Mouse (Mus musculus) megakaryocyte, embryonic 14.5 days (primary cell): ENCODE measurements around the gene Six5.

Experiments
- FLI1 ChIP-seq: IDR thresholded peaks from 2 replicates; pipeline ENCODE4 v1.6.1; 2012; ENCODE audit warnings: low read length, inconsistent platforms, mixed read lengths
- GATA1 ChIP-seq: IDR thresholded peaks from 3 replicates; pipeline ENCODE4 v1.6.1; 2012; ENCODE audit warnings: mixed read lengths, low read length, inconsistent platforms, borderline replicate concordance

GRCm38 (mm10) chr7:19075231-19075630 is 19.2 kb upstream of the Six5 start:
- no peak for TF ChIP-seq GATA1
- no peak for TF ChIP-seq FLI1
